Mouse (Mus musculus) hindbrain, postnatal 0 days (tissue): Measurements from ENCODE around the gene Inpp5k. TPM values are rescaled to one million over a fixed set of nuclear protein-coding genes. Genes with fewer than 3 reads are reported as not detected.

Experiments used
- ATAC-seq: fragments of 200-750 bp; cut with Nextera tagmentation; 2 replicates; pipeline ENCODE4 v1.8.0; 2017; ENCODE audit warnings: mild to moderate bottlenecking, moderate TSS enrichment, moderate library complexity
- DNase-seq: peaks from one replicate; pipeline ENCODE4 v3.0.0-alpha.2; 2015; ENCODE audit warnings: low spot score
- H3K27ac ChIP-seq: fragments of 300-500 bp; sonication (generic); 2 replicates; pipeline ENCODE4 v1.5.1; 2014; ENCODE audit warnings: mild to moderate bottlenecking
- H3K27me3 ChIP-seq: fragments of 300-500 bp; sonication (generic); 2 replicates; pipeline ENCODE4 v1.6.1; 2014; ENCODE audit warnings: low read length, mixed read lengths; ENCODE audit not compliant: insufficient read depth
- H3K36me3 ChIP-seq: fragments of 300-500 bp; sonication (generic); 2 replicates; pipeline ENCODE4 v1.6.1; 2014; ENCODE audit warnings: low read length, mixed read lengths; ENCODE audit not compliant: insufficient read depth
- H3K4me1 ChIP-seq: fragments of 300-500 bp; sonication (generic); 2 replicates; pipeline ENCODE4 v1.6.1; 2014; ENCODE audit warnings: antibody characterized with exemption, low read length, mixed read lengths; ENCODE audit not compliant: insufficient read depth
- H3K4me2 ChIP-seq: fragments of 300-500 bp; sonication (generic); 2 replicates; pipeline ENCODE4 v1.6.1; 2014; ENCODE audit warnings: low read depth, mild to moderate bottlenecking, low read length, moderate library complexity, mixed read lengths
- H3K4me3 ChIP-seq: fragments of 300-500 bp; sonication (generic); 2 replicates; pipeline ENCODE4 v1.5.1; 2014; ENCODE audit warnings: low read length
- H3K9ac ChIP-seq: fragments of 300-500 bp; sonication (generic); replicated peaks from 2 replicates; pipeline ENCODE4 v1.6.1; 2014; ENCODE audit warnings: mild to moderate bottlenecking, low read length, moderate library complexity, mixed read lengths
- H3K9me3 ChIP-seq: fragments of 300-500 bp; sonication (generic); 2 replicates; pipeline ENCODE4 v1.6.1; 2016; ENCODE audit warnings: low read length, mixed read lengths
- CTCF ChIP-seq: IDR thresholded peaks from 2 replicates; pipeline ENCODE4 v1.5.1; 2016; ENCODE audit warnings: antibody characterized with exemption, control low read depth, low read depth
- WGBS: fragments of 180-500 bp; shearing (Covaris S2); extraction: QIAGEN DNeasy Blood & Tissue Kit; methylation state at CpG from one replicate; pipeline ENCODE4 v1.1.7; 2014; 5-methylcytosine and 5-hydroxymethylcytosine counted together
- polyA plus RNA-seq: library from polyadenylated mRNA; unstranded; fragments of >200 nt; fragmentation: Nextera tagmentation; extraction: Ambion mirVana; gene quantifications from 2 replicates; pipeline ENCODE4 v1.2.1, GENCODE M21; 2015
- total RNA-seq: library from RNA; depleted of rRNA; stranded (reverse); fragments of >200 nt; gene quantifications from 2 replicates; pipeline ENCODE4 v1.2.3, GENCODE M21; 2014

Gene Inpp5k
- total and polyA plus RNA-seq, 2 experiments from 2014 or later, result 43.9 to 52.1 TPM

DNA sequence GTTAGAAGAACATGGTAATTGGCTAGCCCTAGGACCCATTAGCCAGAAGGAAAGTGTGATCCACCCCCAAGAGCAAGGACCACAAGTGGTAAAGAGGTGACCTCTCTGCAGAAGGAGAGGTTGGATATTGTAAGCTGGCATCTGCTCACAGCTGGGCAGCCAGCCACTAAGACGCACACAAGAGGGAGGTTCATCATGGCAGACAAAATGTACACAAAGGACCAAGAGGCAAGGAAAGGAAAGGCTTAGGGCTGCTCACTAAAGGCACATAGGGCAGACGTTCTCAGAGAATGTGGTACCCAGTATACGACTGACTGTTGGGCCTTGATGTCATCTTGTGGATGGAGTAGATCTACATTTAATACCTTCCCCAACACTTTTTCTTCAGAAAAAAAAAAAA lies 44.1 kb downstream of the Inpp5k start:
- no peak for ATAC-seq
- no peak for DNase-seq
- H3K4me2 ChIP-seq, result no peak overlapping the region
- H3K4me3 ChIP-seq, result no peak overlapping the region
- H3K9ac ChIP-seq, result no peak overlapping the region
- H3K36me3 ChIP-seq, result peaks cover 13% of the 10 kb centered on the region
- no peak overlapping the region for H3K27ac ChIP-seq
- no peaks in the 10 kb centered on the region for H3K9me3 ChIP-seq
- 68% methylated on average over 3 of the region's 3 CpGs for WGBS
- H3K27me3 ChIP-seq, result no peaks in the 10 kb centered on the region
- no peak for TF ChIP-seq CTCF
- H3K4me1 ChIP-seq, result no peaks in the 10 kb centered on the region

DNA sequence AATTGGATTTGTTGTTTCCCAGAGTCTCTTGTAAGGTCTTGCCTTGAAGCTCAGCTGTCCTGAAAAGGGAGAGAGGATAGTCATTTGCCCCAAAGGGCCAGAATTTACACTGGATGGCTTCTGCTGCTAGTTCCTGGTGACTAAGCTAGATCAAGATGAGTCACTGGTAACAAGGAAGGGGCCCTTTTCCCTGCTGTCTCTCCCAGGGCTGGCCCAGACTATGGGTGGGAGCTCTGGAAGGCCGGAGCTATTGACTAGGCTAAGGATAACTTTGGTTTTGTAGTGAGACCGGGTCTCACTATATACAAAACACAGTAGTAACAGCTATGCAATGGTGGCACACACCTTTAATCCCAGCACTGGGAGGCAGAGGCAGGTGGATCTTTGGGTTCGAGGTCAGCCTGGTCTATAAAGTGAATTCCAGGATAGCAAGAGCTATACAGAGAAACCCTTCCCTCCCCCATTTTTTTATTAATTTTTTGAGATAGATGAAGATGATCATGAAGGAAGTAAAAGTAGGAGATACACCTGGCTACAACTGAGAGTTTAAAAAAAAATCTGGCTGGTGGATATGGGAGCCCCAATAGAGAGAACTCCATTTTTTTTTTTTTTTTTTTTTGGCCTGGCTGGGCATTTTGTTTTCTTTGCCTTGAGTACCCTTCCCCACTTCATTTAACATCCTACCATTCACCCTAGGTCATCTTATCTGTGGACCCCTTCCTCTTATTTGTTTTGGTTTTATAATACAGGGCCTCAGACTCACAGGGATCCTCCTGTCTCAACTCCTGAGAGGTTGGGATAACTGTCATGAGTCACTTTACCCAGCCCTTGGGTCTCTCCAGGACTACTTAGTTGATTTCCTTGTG lies 47.3 kb downstream of the Inpp5k start:
- no peaks in the 10 kb centered on the region for H3K27me3 ChIP-seq
- peak overlapping the region; percentile 75 for H3K4me2 ChIP-seq
- H3K4me3 ChIP-seq, result peak overlapping the region; percentile 82
- TF ChIP-seq CTCF, result no peak
- no peak for DNase-seq
- H3K9me3 ChIP-seq, result no peaks in the 10 kb centered on the region
- no peaks in the 10 kb centered on the region for H3K36me3 ChIP-seq
- H3K9ac ChIP-seq, result peak overlapping the region; percentile 89; the same call in 1 of the 2 replicates
- peaks cover 9% of the 10 kb centered on the region; the same call in 1 of the 2 replicates for H3K4me1 ChIP-seq
- no peak for ATAC-seq
- peak overlapping the region; percentile 96; the same call in 1 of the 2 replicates for H3K27ac ChIP-seq
- 93% methylated on average over 3 of the region's 3 CpGs for WGBS

DNA sequence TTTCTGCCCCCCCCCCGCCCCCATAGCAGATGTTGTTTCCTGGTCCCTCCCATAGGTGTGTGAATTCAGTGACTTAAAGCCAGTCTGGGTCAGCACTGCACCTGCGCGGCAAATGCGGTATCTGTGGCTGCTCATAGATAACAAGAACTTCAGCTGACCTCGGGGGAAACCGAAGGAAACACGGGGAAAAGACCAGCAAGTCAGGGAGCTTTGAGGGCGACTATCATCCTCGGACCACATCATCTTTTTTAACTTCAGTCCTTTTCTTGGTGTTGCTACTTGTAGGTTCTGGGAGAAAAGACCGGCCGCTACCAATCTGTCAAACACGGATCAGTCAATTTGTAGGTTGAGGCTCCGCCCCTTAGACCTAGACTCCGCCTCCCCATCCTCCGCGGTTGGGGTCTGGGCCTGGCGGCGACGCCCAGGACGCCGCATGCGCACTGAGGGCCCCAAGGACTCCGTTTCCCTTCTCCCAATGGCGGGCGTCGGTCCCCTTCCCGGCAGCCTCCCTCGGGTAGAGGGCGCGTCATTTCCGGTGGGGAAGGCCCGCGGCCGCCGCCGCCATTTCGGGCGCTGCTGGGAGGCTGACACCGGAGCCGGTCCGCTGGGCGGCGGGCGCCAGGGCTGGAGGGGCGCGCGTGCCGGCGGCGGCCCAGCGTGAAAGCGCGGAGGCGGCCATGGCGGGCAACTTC lies 48.1 kb downstream of the Inpp5k start, which contains the start of gene Crk:
TSS of gene Crk (plus strand) at position 513 of the 692 bp plus-strand sequence.
- TF ChIP-seq CTCF, result no peak
- under 1% methylated on average over 55 of the region's 55 CpGs for WGBS
- ATAC-seq, result peak; percentile 97

DNA sequence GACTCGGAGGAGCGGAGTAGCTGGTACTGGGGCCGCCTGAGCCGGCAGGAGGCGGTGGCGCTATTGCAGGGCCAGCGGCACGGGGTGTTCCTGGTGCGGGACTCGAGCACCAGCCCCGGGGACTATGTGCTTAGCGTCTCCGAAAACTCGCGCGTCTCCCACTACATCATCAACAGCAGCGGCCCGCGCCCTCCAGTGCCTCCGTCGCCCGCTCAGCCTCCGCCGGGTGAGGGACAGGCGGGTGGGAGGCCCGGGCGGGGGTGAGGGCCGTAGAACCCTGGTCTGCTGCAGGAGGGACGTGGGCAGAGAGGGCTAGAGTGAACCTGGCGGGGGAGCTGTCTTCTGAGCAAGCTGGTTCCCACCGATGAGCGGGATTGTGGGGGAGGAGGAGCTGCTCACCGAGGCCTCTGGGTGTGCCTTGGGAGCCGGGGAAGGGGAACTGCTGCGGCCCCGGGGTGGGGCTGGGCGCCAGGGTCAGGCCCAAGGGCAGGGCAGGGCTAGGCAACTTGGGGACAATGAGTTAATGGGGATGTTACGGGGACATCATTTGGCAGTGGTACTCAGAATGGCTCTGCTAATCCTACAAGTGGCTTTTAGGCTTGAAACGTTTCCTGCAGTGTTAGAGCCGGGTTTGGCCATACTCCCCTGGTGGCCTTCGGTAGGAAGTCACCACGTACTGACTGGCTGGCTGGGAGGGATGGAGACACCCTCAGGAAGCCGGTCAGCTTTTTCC lies 48.8 kb downstream of the Inpp5k start:
- Histone ChIP-seq H3K27ac (peak overlapping the region; percentile 96), H3K4me3 (peak overlapping the region; percentile 82), H3K4me2 (peak overlapping the region; percentile 75), H3K4me1 (peaks cover 9% of the 10 kb centered on the region; the same call in 1 of the 2 replicates), H3K36me3 (no peaks in the 10 kb centered on the region), H3K27me3 (no peaks in the 10 kb centered on the region), H3K9me3 (no peaks in the 10 kb centered on the region), H3K9ac (peak overlapping the region; percentile 89)
- peak; percentile 61 for TF ChIP-seq CTCF
- ATAC-seq (peak; percentile 81), DNase-seq (peak; percentile 70)
- 0% methylated on average over 37 of the region's 43 CpGs for WGBS

More for the DNA sequence above, 48.1 kb downstream of the Inpp5k start, which contains the start of gene Crk:
- Histone ChIP-seq H3K27me3 (no peaks in the 10 kb centered on the region), H3K27ac (peak within 1 kb of the TSS; percentile 96), H3K4me2 (peak within 1 kb of the TSS; percentile 75), H3K4me1 (peaks cover 9% of the 10 kb centered on the region; the same call in 1 of the 2 replicates), H3K9ac (peak within 1 kb of the TSS; percentile 89), H3K9me3 (no peaks in the 10 kb centered on the region), H3K36me3 (no peaks in the 10 kb centered on the region), H3K4me3 (peak within 1 kb of the TSS; percentile 82)
- peak; percentile 99 for DNase-seq

DNA sequence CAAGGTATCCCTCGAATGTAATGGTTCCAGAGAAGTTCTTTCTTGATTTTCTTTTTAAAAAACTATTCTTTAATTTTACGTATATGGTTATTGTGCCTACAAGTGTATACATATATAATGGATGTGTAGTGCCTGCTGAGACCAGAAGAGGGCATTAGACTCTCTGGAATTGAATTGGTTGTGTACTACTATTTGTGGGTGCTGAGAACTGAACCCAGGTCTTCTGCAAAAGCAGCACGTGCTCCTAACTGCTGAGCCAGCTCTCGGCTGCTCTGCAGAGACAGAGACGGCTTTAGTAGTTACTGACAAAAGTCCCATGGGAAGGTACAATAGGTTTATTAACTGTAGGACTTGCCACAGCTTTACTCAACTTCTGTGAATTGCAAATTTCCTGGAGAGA lies 53.7 kb downstream of the Inpp5k start:
- ATAC-seq, result no peak
- no peak for TF ChIP-seq CTCF
- Histone ChIP-seq H3K27me3 (no peaks in the 10 kb centered on the region), H3K4me3 (no peak overlapping the region), H3K9ac (no peak overlapping the region), H3K4me1 (peaks cover 9% of the 10 kb centered on the region; the same call in 1 of the 2 replicates), H3K4me2 (no peak overlapping the region), H3K27ac (no peak overlapping the region), H3K9me3 (no peaks in the 10 kb centered on the region), H3K36me3 (no peaks in the 10 kb centered on the region)
- DNase-seq, result no peak
- WGBS, result 82% methylated on average over 5 of the region's 5 CpGs

DNA sequence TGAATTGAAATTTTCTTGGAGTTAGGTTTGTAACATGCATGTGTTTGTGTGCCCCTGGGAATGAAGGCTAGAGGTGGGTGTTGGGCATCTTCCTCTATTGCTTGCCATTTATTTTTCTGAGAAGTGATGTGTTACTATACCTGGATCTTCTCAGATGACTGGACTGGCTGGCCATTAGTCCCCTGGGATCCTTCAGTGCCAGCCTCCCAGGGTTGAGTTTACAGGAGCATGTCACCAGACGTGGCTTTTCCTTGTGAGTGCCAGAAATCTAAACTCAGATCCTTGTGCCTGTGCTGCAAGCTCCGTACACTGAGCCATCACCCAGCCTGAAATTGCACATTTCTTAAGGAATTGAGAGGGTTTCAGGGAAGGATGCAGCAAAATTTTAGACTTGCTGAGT lies 54.2 kb downstream of the Inpp5k start:
- peaks cover 9% of the 10 kb centered on the region; the same call in 1 of the 2 replicates for H3K4me1 ChIP-seq
- H3K27me3 ChIP-seq, result no peaks in the 10 kb centered on the region
- no peak for TF ChIP-seq CTCF
- no peak for DNase-seq
- WGBS, result 76% methylated on average over 2 of the region's 2 CpGs
- H3K9me3 ChIP-seq, result no peaks in the 10 kb centered on the region
- no peak overlapping the region for H3K4me2 ChIP-seq
- no peak overlapping the region for H3K4me3 ChIP-seq
- H3K9ac ChIP-seq, result no peak overlapping the region
- no peak for ATAC-seq
- H3K27ac ChIP-seq, result no peak overlapping the region
- H3K36me3 ChIP-seq, result no peaks in the 10 kb centered on the region
